Comparison of ENCODE assay signal across 16 mouse cellular contexts in the genomic region with DNA sequence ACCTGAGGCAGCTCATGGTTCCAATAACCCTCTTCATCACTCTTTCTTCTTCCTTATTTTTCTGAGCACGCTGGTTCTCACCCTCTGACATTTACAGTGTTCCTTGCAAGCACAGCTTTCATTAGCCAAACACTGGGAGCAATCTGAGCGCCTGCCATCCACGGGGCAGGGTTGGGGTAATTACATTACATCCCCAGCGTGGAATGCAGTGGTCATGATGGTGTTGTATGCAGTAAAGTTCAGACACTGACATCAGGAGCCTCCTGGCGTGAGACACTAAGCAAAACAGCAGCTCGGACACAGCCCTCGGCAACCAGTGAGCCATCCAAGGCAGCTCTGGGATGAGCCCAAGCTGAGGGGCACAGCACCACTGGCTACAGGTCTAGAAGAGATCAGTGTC.
DNase-seq lines count a peak whose midpoint lies in the region.
"Had no signal": no experiment of that assay in that cellular context is flagged by ENCODE, and none has a peak within 500 bp of the region (broad histone marks: within the 10 kb centered on the region; RNA-seq: fewer than 3 reads in every experiment).

No protein-coding gene starts in this region.

- peak; percentile 61 for DNase-seq in lung, postnatal 10 days
- no peak for DNase-seq in lung, postnatal 25 days (ENCODE audit: low spot score)
- DNase-seq in NIH3T3 (ENCODE audit: low read depth): peak; percentile 41
- DNase-seq in fibroblast of lung, adult 2 months (ENCODE audit: low read depth): peak; percentile 4
- DNase-seq in gastrocnemius, postnatal 14 days: no peak
- no peak for DNase-seq in heart, postnatal 10 days
- DNase-seq: adrenal gland, adult 2 months; adrenal gland, postnatal 14 days; cerebellum, adult 11 months; cerebellum, adult 2 months; cerebellum, adult 9-11 months; cerebellum, postnatal 25 days; embryo, embryonic 11 days; gastrocnemius, postnatal 10 days; heart, adult 11 months; heart, postnatal 36 days had no signal

- intact Hi-C loops in gastrocnemius, postnatal 14 days (cut with DNase I; ENCODE audit: low total_unique reads): no loop called here
- intact Hi-C loops in heart, postnatal 10 days (cut with DNase I): no loop called here

Comparison
In these comparisons a context has a peak if more than half of its experiments do, and no peak if none do; other contexts are left out.
1. DNase-seq: peak in lung, postnatal 10 days (single experiment), NIH3T3 (single experiment) and fibroblast of lung, adult 2 months (single experiment); none in lung, postnatal 25 days (single experiment), gastrocnemius, postnatal 14 days (single experiment) and heart, postnatal 10 days (0 of 2).